Mouse (Mus musculus): ENCODE measurements around the gene Ppp2r5d.

Gene Ppp2r5d

DNA sequence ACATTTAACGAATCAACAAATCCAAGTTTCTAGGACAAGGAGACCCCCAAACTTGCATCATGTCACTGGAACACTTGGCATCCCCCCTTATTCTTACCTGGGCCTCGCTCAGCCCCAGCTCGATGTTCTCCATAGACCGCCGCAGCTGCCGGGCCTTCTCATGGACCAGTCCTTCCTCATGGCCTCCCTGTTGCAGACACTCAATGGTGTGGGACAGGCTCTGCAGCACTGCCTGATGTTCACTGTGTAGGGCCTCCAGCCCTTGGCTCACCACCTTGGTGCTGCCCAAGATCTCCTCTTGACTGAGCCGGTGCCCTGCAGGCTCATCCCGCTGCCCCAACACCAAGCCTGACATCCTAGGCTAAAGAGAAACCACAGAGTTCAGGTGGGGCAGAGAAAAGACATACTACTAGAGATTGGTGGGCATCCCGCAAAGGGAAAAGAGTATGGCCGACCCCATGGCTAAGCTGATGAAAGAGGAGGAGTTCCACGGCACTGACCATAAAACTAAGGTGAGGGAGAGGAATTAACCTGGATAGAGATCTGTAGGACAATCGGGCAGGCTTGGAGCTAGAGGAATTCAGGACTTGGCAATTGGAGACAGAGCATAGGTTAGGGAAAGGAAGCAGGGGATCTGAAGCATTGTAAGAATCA lies 60.6 kb downstream of the Ppp2r5d start:
- DNase-seq, result no peak

DNA sequence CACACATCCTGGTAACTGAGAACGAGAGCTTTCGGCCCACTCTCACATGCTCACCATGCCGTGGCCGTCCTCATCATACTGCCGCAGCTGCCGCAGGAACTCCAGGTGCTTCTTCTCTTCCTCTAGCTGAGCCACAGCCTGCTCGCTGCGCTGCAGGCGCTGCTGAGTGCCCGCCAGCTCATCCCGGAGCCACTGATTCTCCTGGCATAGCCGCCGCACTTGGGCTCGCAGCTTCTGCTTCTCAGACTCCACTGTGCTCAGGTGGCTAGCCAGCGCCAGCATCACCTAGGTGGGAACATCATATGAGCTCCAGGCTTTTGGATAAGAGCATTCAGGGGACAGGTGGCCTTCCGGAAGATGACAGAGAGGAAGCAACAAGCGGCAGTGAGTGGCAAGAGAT lies 62.9 kb downstream of the Ppp2r5d start:
- no peak for DNase-seq

DNA sequence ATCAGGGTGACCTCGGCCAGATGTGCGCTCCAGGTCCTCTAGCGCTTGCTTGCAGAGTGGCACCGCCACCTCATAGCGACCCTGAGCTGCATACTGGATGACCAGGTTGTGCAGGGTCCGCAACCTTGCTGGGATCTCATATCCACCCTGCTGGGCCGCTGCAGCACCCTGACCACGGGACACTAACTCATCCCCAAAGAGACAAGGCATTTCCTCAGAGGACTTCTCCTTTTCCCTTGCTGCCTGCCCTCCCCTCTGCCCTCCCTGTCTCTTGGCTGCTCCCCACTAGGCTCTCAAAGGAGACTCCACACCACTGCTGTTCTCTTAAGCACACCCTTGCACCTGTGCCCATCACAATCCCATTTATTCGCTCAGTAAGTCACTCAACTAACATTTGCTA lies 65.0 kb downstream of the Ppp2r5d start:
- DNase-seq, result no peak

DNA sequence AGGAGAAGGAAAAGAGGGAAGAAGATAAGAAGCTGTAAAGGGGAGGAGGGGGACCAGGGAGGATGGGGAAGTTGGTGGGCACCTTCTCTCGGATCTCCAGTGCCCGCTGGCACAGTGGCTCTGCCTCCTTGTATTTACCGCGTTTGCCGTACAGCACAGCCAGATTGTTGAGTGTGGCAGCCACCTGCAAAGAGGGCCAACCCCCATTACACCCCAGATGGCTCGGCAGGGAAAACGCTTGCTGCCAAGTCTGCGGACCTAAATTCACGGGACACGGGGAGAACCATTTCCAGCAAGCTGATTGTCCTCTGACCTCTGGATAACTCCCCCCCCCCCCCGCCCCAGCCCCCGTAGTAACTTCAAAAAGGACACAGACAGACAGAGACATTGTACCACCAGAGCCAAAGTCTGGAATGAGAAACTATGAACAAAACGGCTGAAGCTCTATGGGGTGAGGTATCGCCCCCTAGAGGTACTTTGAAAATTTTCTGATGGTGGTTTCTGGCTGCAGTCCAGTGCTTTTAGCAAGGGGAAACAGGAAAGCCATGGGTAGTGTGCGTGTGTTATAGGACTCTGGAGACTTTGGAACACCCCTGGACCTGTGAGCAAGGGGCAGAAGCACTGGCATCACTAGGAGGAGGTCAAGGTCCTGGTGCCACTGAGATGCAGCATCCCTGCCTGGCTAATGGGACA lies 67.9 kb downstream of the Ppp2r5d start:
- peak; percentile 83 for DNase-seq

All from kidney, postnatal 14 days (tissue).